Mouse (Mus musculus): ENCODE data around the gene Drp2. TPM values are rescaled to one million over a fixed set of nuclear protein-coding genes. Genes with fewer than 3 reads are reported as not detected.

Drp2 gene
- polyA plus RNA-seq, 1 experiment from 2014 or later: 9.3 TPM

- 89% methylated on average over 25 of the region's 25 CpGs for WGBS
- H3K9ac ChIP-seq (ENCODE audit: low read length): no peak within 1 kb of the TSS
Observed at GRCm38 (mm10) chrX:134476290-134476689, 71.9 kb downstream of the Drp2 start, which contains the start of gene Taf7l. TSS of gene Taf7l (minus strand) at chrX:134476490.

DNA sequence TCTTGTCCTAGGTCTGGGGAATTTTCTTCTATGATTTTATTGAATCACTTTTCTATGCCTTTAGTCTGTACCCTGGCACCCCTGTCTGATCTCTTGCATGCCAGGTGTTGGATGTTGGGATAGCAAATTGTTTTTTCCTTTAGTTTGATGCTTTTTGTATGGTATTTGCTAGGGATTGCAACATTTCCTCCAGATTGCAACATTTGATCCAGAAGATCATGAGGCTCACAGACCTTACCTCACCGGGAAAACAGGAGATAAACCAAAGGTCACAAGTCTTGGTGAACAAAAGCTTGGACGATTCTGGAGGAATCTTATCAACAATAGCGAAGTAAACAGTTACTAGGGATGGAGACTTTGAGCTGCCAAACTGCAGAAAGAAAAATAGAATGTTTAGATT is 77.4 kb downstream of the Drp2 start:
- H3K9me3 ChIP-seq (ENCODE audit: control insufficient read depth, low read length): no peaks in the 10 kb centered on the region
- WGBS: 76% methylated on average over 3 of the region's 3 CpGs
- no peak overlapping the region for H3K4me3 ChIP-seq (ENCODE audit: low read depth, low read length)

More at GRCm38 (mm10) chrX:134476290-134476689, 71.9 kb downstream of the Drp2 start, which contains the start of gene Taf7l:
- H3K27me3 ChIP-seq (ENCODE audit: control insufficient read depth, insufficient read depth, low read length): no peaks in the 10 kb centered on the region
- H3K4me3 ChIP-seq (ENCODE audit: low read depth, low read length): no peak within 1 kb of the TSS
- peaks cover 8% of the 10 kb centered on the region; the same call in 1 of the 2 replicates for H3K9me3 ChIP-seq (ENCODE audit: control insufficient read depth, low read length)
- no peak within 1 kb of the TSS for H3K4me2 ChIP-seq
- no peak within 1 kb of the TSS for H3K27ac ChIP-seq (ENCODE audit: low read depth, low read length)
- no peaks in the 10 kb centered on the region for H3K36me3 ChIP-seq (ENCODE audit: control insufficient read depth, insufficient read depth, low read length)
- no peaks in the 10 kb centered on the region for H3K4me1 ChIP-seq (ENCODE audit: control insufficient read depth, insufficient read depth, low read length)
- no peak for DNase-seq (ENCODE audit: low spot score, missing footprints)
- no peak for ATAC-seq (ENCODE audit: low FRiP score)

GRCm38 (mm10) chrX:134500651-134501050 is 96.3 kb downstream of the Drp2 start:
- Histone ChIP-seq H3K4me3 (ENCODE audit: low read depth, low read length) (no peak overlapping the region), H3K9me3 (ENCODE audit: control insufficient read depth, low read length) (no peaks in the 10 kb centered on the region), H3K9ac (ENCODE audit: low read length) (no peak overlapping the region), H3K27ac (ENCODE audit: low read depth, low read length) (no peak overlapping the region), H3K27me3 (ENCODE audit: control insufficient read depth, insufficient read depth, low read length) (no peaks in the 10 kb centered on the region), H3K36me3 (ENCODE audit: control insufficient read depth, insufficient read depth, low read length) (no peaks in the 10 kb centered on the region), H3K4me1 (ENCODE audit: control insufficient read depth, insufficient read depth, low read length) (no peaks in the 10 kb centered on the region), H3K4me2 (no peak overlapping the region)
- ATAC-seq (ENCODE audit: low FRiP score) (no peak), DNase-seq (ENCODE audit: low spot score, missing footprints) (no peak)
- 89% methylated on average over 8 of the region's 8 CpGs for WGBS

More for the DNA sequence above, 77.4 kb downstream of the Drp2 start:
- no peak overlapping the region for H3K27ac ChIP-seq (ENCODE audit: low read depth, low read length)
- no peaks in the 10 kb centered on the region for H3K27me3 ChIP-seq (ENCODE audit: control insufficient read depth, insufficient read depth, low read length)
- no peak for DNase-seq (ENCODE audit: low spot score, missing footprints)
- no peaks in the 10 kb centered on the region for H3K4me1 ChIP-seq (ENCODE audit: control insufficient read depth, insufficient read depth, low read length)
- no peak overlapping the region for H3K4me2 ChIP-seq
- H3K9ac ChIP-seq (ENCODE audit: low read length): no peak overlapping the region
- no peak for ATAC-seq (ENCODE audit: low FRiP score)
- H3K36me3 ChIP-seq (ENCODE audit: control insufficient read depth, insufficient read depth, low read length): no peaks in the 10 kb centered on the region

Other genes with a start within 250 kb of the Drp2 start
- gene Xkrx, start 242.5 kb upstream of the Drp2 start, polyA plus RNA-seq (2014; fragmentation: Nextera tagmentation; extraction: Ambion mirVana): 0.04 and 0.06 TPM in 2 replicates
- not detected in 2 replicates for gene Arl13a, start 217.1 kb upstream of the Drp2 start, polyA plus RNA-seq (2014; fragmentation: Nextera tagmentation; extraction: Ambion mirVana)
- gene Nox1, start 182.6 kb upstream of the Drp2 start, polyA plus RNA-seq (2014; fragmentation: Nextera tagmentation; extraction: Ambion mirVana): 0.12 TPM in 1 of 2 replicates, not detected in the other
- 7.8 and 9.4 TPM in 2 replicates for gene Trmt2b, start 127.6 kb upstream of the Drp2 start, polyA plus RNA-seq (2014; fragmentation: Nextera tagmentation; extraction: Ambion mirVana)
- 27.7 and 31.2 TPM in 2 replicates for gene Tmem35a, start 109.3 kb upstream of the Drp2 start, polyA plus RNA-seq (2014; fragmentation: Nextera tagmentation; extraction: Ambion mirVana)
- gene Cenpi, start 96.5 kb upstream of the Drp2 start, polyA plus RNA-seq (2014; fragmentation: Nextera tagmentation; extraction: Ambion mirVana): 27.7 and 31.9 TPM in 2 replicates
- not detected in 2 replicates for gene Taf7l, start 71.9 kb downstream of the Drp2 start, polyA plus RNA-seq (2014; fragmentation: Nextera tagmentation; extraction: Ambion mirVana)
- 71.6 and 79.4 TPM in 2 replicates for gene Timm8a1, start 137.3 kb downstream of the Drp2 start, polyA plus RNA-seq (2014; fragmentation: Nextera tagmentation; extraction: Ambion mirVana)
- 0.92 and 2.1 TPM in 2 replicates for gene Btk, start 179.0 kb downstream of the Drp2 start, polyA plus RNA-seq (2014; fragmentation: Nextera tagmentation; extraction: Ambion mirVana)
- 292 and 298 TPM in 2 replicates for gene Rpl36a, start 181.1 kb downstream of the Drp2 start, polyA plus RNA-seq (2014; fragmentation: Nextera tagmentation; extraction: Ambion mirVana)
- 3.5 and 4.7 TPM in 2 replicates for gene Gla, start 196.6 kb downstream of the Drp2 start, polyA plus RNA-seq (2014; fragmentation: Nextera tagmentation; extraction: Ambion mirVana)
- 179 and 184 TPM in 2 replicates for gene Hnrnph2, start 196.6 kb downstream of the Drp2 start, polyA plus RNA-seq (2014; fragmentation: Nextera tagmentation; extraction: Ambion mirVana)

Data from midbrain, embryonic 11.5 days (tissue).